Mouse (Mus musculus): ENCODE data around the gene Ppp1ca. TPM values are rescaled to one million over a fixed set of nuclear protein-coding genes. Genes with fewer than 3 reads are reported as not detected.

The Ppp1ca gene
- polyA plus RNA-seq, 1 experiment from 2014 or later = 642 TPM

- 7% methylated on average over 27 of the region's 27 CpGs for WGBS
These were observed 22.1 kb upstream of the Ppp1ca start for GRCm38 (mm10) chr19:4169810-4170209.

GRCm38 (mm10) chr19:4170723-4171392 lies 21.0 kb upstream of the Ppp1ca start:
- Histone ChIP-seq H3K4me1 (peaks cover 60% of the 10 kb centered on the region), H3K9ac (peak overlapping the region; percentile 51)
- WGBS = 91% methylated on average over 10 of the region's 10 CpGs

More at GRCm38 (mm10) chr19:4169810-4170209, 22.1 kb upstream of the Ppp1ca start:
- peaks cover 50% of the 10 kb centered on the region for H3K4me1 ChIP-seq
- peak overlapping the region; percentile 53 for H3K4me3 ChIP-seq
- H3K27ac ChIP-seq (replicated peaks) = peak overlapping the region; percentile 89
- no peak; the same call in 1 of the 2 replicates for ATAC-seq (ENCODE audit: extremely low read depth, insufficient number of reproducible peaks, low FRiP score, low TSS enrichment)
- H3K27me3 ChIP-seq (replicated peaks) = no peaks in the 10 kb centered on the region
- H3K4me2 ChIP-seq = peak overlapping the region; percentile 78
- H3K36me3 ChIP-seq = no peaks in the 10 kb centered on the region
- peak overlapping the region; percentile 87 for H3K9ac ChIP-seq
- H3K9me3 ChIP-seq = no peaks in the 10 kb centered on the region

GRCm38 (mm10) chr19:4171393-4172290 lies 20.2 kb upstream of the Ppp1ca start:
- WGBS = 47% methylated on average over 13 of the region's 13 CpGs
- Histone ChIP-seq H3K27ac (replicated peaks) (peak overlapping the region; percentile 64), H3K27me3 (replicated peaks) (0 out of 2 replicates have a peak, but pooled peaks cover 3% of the 10 kb centered on the region), H3K4me1 (peaks cover 56% of the 10 kb centered on the region), H3K4me2 (0 out of 2 replicates have a peak overlapping the region, but pooled peaks have one; percentile 0), H3K9me3 (no peaks in the 10 kb centered on the region), H3K4me3 (no peak overlapping the region), H3K9ac (peak overlapping the region; percentile 51), H3K36me3 (no peaks in the 10 kb centered on the region)
- ATAC-seq (ENCODE audit: extremely low read depth, insufficient number of reproducible peaks, low FRiP score, low TSS enrichment) = no peak

More at GRCm38 (mm10) chr19:4170723-4171392, 21.0 kb upstream of the Ppp1ca start:
- H3K27ac ChIP-seq (replicated peaks) = peak overlapping the region; percentile 64
- no peak overlapping the region for H3K4me2 ChIP-seq
- H3K36me3 ChIP-seq = no peaks in the 10 kb centered on the region
- H3K27me3 ChIP-seq (replicated peaks) = no peaks in the 10 kb centered on the region
- no peak overlapping the region for H3K4me3 ChIP-seq
- ATAC-seq (ENCODE audit: extremely low read depth, insufficient number of reproducible peaks, low FRiP score, low TSS enrichment) = no peak
- H3K9me3 ChIP-seq = no peaks in the 10 kb centered on the region

- peak overlapping the region; percentile 57; the same call in 1 of the 2 replicates for H3K9ac ChIP-seq
- no peaks in the 10 kb centered on the region for H3K9me3 ChIP-seq
- H3K4me2 ChIP-seq = no peak overlapping the region
- no peak overlapping the region for H3K4me3 ChIP-seq
- no peaks in the 10 kb centered on the region for H3K36me3 ChIP-seq
- H3K27me3 ChIP-seq (replicated peaks) = peaks cover 7% of the 10 kb centered on the region; the same call in 1 of the 2 replicates
- H3K27ac ChIP-seq (replicated peaks) = no peak overlapping the region
- no peak for ATAC-seq (ENCODE audit: extremely low read depth, insufficient number of reproducible peaks, low FRiP score, low TSS enrichment)
- 62% methylated on average over 11 of the region's 11 CpGs for WGBS
- H3K4me1 ChIP-seq = peaks cover 51% of the 10 kb centered on the region
These were observed 18.9 kb upstream of the Ppp1ca start for GRCm38 (mm10) chr19:4172925-4173324.

GRCm38 (mm10) chr19:4175368-4175947 lies 16.4 kb upstream of the Ppp1ca start, which contains the start of gene Carns1:
Gene Carns1 (minus strand): TSS chr19:4175479.
- peak within 1 kb of the TSS; percentile 29 for H3K4me3 ChIP-seq
- peaks cover 7% of the 10 kb centered on the region; the same call in 1 of the 2 replicates for H3K27me3 ChIP-seq (replicated peaks)
- peak within 1 kb of the TSS; percentile 13 for H3K27ac ChIP-seq (replicated peaks)
- WGBS = 2% methylated on average over 11 of the region's 11 CpGs
- H3K36me3 ChIP-seq = no peaks in the 10 kb centered on the region
- peaks cover 38% of the 10 kb centered on the region for H3K4me1 ChIP-seq
- peak within 1 kb of the TSS; percentile 60 for H3K9ac ChIP-seq
- 0 out of 2 replicates have a peak, but pooled peaks have one; percentile 22 for ATAC-seq (ENCODE audit: extremely low read depth, insufficient number of reproducible peaks, low FRiP score, low TSS enrichment)
- H3K4me2 ChIP-seq = peak within 1 kb of the TSS; percentile 63
- H3K9me3 ChIP-seq = no peaks in the 10 kb centered on the region

GRCm38 (mm10) chr19:4180411-4180810 lies 11.5 kb upstream of the Ppp1ca start:
- no peak for ATAC-seq (ENCODE audit: extremely low read depth, insufficient number of reproducible peaks, low FRiP score, low TSS enrichment)
- 75% methylated on average over 7 of the region's 7 CpGs for WGBS
- Histone ChIP-seq H3K9me3 (no peaks in the 10 kb centered on the region), H3K4me2 (no peak overlapping the region), H3K9ac (no peak overlapping the region), H3K27ac (replicated peaks) (no peak overlapping the region), H3K4me1 (peaks cover 21% of the 10 kb centered on the region), H3K4me3 (no peak overlapping the region), H3K36me3 (no peaks in the 10 kb centered on the region), H3K27me3 (replicated peaks) (peaks cover 7% of the 10 kb centered on the region; the same call in 1 of the 2 replicates)

GRCm38 (mm10) chr19:4181892-4182291 lies 10.0 kb upstream of the Ppp1ca start:
- no peaks in the 10 kb centered on the region for H3K36me3 ChIP-seq
- 47% methylated on average over 3 of the region's 3 CpGs for WGBS
- H3K9me3 ChIP-seq = no peaks in the 10 kb centered on the region
- no peak overlapping the region for H3K27ac ChIP-seq (replicated peaks)
- H3K27me3 ChIP-seq (replicated peaks) = peaks cover 2% of the 10 kb centered on the region; the same call in 1 of the 2 replicates
- no peak for ATAC-seq (ENCODE audit: extremely low read depth, insufficient number of reproducible peaks, low FRiP score, low TSS enrichment)
- peaks cover 27% of the 10 kb centered on the region for H3K4me1 ChIP-seq
- H3K4me2 ChIP-seq = no peak overlapping the region
- H3K9ac ChIP-seq = no peak overlapping the region
- H3K4me3 ChIP-seq = no peak overlapping the region

- no peak for ATAC-seq (ENCODE audit: extremely low read depth, insufficient number of reproducible peaks, low FRiP score, low TSS enrichment)
- Histone ChIP-seq H3K4me2 (no peak overlapping the region), H3K4me1 (peaks cover 40% of the 10 kb centered on the region), H3K27ac (replicated peaks) (no peak overlapping the region), H3K9ac (no peak overlapping the region), H3K9me3 (no peaks in the 10 kb centered on the region), H3K36me3 (no peaks in the 10 kb centered on the region), H3K4me3 (no peak overlapping the region), H3K27me3 (replicated peaks) (no peaks in the 10 kb centered on the region)
- whole genome bisulfite sequencing = 85% methylated on average over 2 of the region's 2 CpGs
These were observed 8.2 kb upstream of the Ppp1ca start for GRCm38 (mm10) chr19:4183689-4184088.

GRCm38 (mm10) chr19:4184976-4185975 lies 6.6 kb upstream of the Ppp1ca start:
- WGBS = 43% methylated on average over 15 of the region's 15 CpGs
- peaks cover 40% of the 10 kb centered on the region for H3K4me1 ChIP-seq
- no peak for ATAC-seq (ENCODE audit: extremely low read depth, insufficient number of reproducible peaks, low FRiP score, low TSS enrichment)
- no peaks in the 10 kb centered on the region for H3K36me3 ChIP-seq
- no peaks in the 10 kb centered on the region for H3K9me3 ChIP-seq
- H3K27ac ChIP-seq (replicated peaks) = peak overlapping the region; percentile 50
- H3K27me3 ChIP-seq (replicated peaks) = no peaks in the 10 kb centered on the region
- H3K9ac ChIP-seq = peak overlapping the region; percentile 33; the same call in 1 of the 2 replicates
- peak overlapping the region; percentile 27; the same call in 1 of the 2 replicates for H3K4me2 ChIP-seq
- no peak overlapping the region for H3K4me3 ChIP-seq

GRCm38 (mm10) chr19:4187303-4187702 lies 4.6 kb upstream of the Ppp1ca start:
- Histone ChIP-seq H3K9ac (no peak overlapping the region), H3K36me3 (no peaks in the 10 kb centered on the region), H3K27me3 (replicated peaks) (no peaks in the 10 kb centered on the region), H3K4me1 (peaks cover 48% of the 10 kb centered on the region), H3K9me3 (no peaks in the 10 kb centered on the region), H3K4me2 (no peak overlapping the region), H3K27ac (replicated peaks) (peak overlapping the region; percentile 28; the same call in 1 of the 2 replicates), H3K4me3 (no peak overlapping the region)
- ATAC-seq (ENCODE audit: extremely low read depth, insufficient number of reproducible peaks, low FRiP score, low TSS enrichment) = no peak
- WGBS = 60% methylated on average over 3 of the region's 3 CpGs

All from heart, embryonic 13.5 days (tissue).